Mouse (Mus musculus) T-cell, adult 66 days (primary cell): ENCODE measurements around the gene Vil1. TPM values are rescaled to one million over a fixed set of nuclear protein-coding genes. Genes with fewer than 3 reads are reported as not detected.

Experiments used
- total RNA-seq, 2 experiments: library from RNA; stranded (reverse); gene quantifications; 3 replicates in 1 of 2; 4 replicates in 1 of 2; pipeline ENCODE4 v1.2.4; 2023

Vil1 gene
- 1 to 10 TPM in 1 of 2 experiments, under 1 TPM in 1; 0.96 to 3.3 TPM for total RNA-seq

DNA sequence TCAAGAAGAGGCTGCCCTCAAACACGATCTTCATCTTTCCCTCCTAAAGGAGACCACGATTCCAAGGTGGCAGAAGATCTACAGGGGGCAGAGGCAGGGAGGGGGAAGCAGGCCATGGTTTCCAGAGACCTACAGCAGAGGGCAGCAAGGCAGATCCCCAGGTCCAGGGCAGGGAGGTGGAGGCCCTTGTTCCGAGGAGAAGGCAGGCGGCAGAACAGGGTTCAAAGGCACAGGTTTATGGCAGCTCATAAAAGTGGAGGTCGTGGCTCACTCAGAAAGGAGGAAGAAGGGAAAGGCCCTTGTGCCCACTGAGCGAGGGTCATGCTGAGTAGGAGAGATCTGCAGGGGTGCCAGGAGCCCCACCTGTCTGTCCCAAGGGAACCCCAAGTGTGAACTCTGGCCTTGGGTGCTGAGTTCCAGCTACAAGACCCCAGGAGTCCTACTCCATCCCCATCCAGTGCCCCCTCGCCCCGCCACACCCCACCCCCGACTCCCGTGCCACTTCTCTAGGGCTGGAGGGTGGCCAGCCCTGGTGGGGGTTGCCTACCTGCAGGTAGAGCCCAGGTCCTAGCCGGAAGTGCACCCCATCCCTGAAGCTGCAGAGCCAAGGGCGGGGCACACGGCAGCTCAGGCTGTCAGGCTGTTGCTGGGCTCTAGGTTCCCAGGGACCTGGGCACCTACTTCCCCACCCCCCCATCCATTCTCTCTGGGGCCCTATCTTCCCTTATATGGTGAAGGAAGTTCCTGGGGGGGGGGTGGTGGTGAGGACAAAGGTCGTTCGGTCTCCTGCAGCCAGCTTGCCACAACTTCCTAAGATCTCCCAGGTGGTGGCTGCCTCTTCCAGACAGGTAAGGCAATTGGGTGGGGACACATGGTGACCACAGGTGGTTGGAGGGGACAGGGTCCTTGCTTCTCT lies at the start of gene Vil1:
Gene Vil1 (plus strand): TSS at position 788 of the 916 bp plus-strand sequence.

DNA sequence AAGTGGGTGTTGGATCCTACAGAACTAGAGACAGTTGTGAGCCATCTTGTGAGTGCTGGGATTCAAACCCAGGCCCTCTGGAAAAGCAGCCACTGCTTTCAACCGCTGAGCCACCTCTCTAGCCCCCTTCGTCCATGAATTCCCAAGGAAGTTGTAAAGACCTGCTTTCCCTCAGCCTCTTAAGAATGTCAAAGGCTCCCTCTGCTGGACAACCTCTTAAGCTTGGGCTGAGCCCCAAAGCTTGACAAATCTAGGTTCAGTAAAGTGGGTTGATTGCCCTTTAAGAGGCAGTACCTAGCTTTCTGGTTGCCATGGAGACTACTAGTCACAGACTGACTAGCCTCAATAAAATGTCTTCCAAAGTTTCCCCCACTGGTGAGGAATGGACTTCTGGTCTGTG lies 47.4 kb upstream of the Vil1 start, which contains the start of gene Catip:
Gene Catip (plus strand): TSS at position 297 of the 400 bp plus-strand sequence.

DNA sequence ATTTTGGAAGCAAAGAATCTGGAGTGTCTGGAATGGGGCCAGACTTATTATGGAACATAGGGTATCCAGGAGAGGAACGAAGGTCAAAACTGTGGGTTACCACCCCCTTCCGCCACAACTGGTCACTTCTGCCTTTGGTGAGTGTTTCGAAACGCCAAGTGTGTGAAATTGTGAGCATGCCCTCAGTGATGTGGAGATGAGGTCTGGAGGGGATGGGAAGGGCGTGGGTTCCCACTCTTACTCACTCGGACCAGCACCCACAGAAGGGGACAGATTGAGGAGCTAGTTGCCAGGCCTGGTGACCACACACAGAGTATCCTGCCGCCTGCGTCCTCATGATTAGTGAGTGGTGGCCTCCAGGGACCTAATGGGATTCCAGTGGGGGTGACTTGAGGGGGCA lies 34.2 kb upstream of the Vil1 start, which contains the start of gene Slc11a1:
Gene Slc11a1 (plus strand): TSS at position 216 of the 400 bp plus-strand sequence.

GRCm38 (mm10) chr1:74390924-74391748 lies 18.0 kb upstream of the Vil1 start, which contains the start of gene Ctdsp1:
Gene Ctdsp1, plus strand, starts transcription at chr1:74391509.

Other genes with a start within 250 kb of the Vil1 start
- gene Cxcr1, start 214.7 kb upstream of the Vil1 start, total RNA-seq = under 1 TPM in 1 of 2 experiments, not detected in 1; 0.50 TPM
- gene Arpc2, start 173.3 kb upstream of the Vil1 start, total RNA-seq = 100 to 1,000 TPM; 393 to 398 TPM
- 1 to 10 TPM; 1.2 to 1.8 TPM for gene Gpbar1, start 130.8 kb upstream of the Vil1 start, total RNA-seq
- gene Aamp, start 124.6 kb upstream of the Vil1 start, total RNA-seq = 100 to 1,000 TPM; 150 to 151 TPM
- gene Pnkd, start 124.4 kb upstream of the Vil1 start, total RNA-seq = 10 to 100 TPM; 31.4 to 31.8 TPM
- 1 to 10 TPM; 1.6 to 1.9 TPM for gene Tmbim1, start 103.8 kb upstream of the Vil1 start, total RNA-seq
- not detected for gene Catip, start 47.3 kb upstream of the Vil1 start, total RNA-seq
- gene Slc11a1, start 34.2 kb upstream of the Vil1 start, total RNA-seq = 1 to 10 TPM; 1.7 to 3.5 TPM
- 100 to 1,000 TPM; 120 to 129 TPM for gene Ctdsp1, start 17.9 kb upstream of the Vil1 start, total RNA-seq
- 10 to 100 TPM; 30.6 to 32.4 TPM for gene Cnot9, start 96.7 kb downstream of the Vil1 start, total RNA-seq
- under 1 TPM; 0.62 to 0.84 TPM for gene Plcd4, start 133.5 kb downstream of the Vil1 start, total RNA-seq
- gene Usp37, start 134.9 kb downstream of the Vil1 start, total RNA-seq = 10 to 100 TPM; 25.0 to 27.9 TPM
- 10 to 100 TPM; 49.4 to 61.7 TPM for gene Zfp142, start 178.9 kb downstream of the Vil1 start, total RNA-seq
- 10 to 100 TPM; 12.3 to 13.8 TPM for gene Bcs1l, start 178.9 kb downstream of the Vil1 start, total RNA-seq
- 10 to 100 TPM; 44.5 to 53.4 TPM for gene Rnf25, start 192.0 kb downstream of the Vil1 start, total RNA-seq
- gene Stk36, start 192.1 kb downstream of the Vil1 start, total RNA-seq = not detected